Mouse (Mus musculus): ENCODE measurements around the gene Esr1. TPM values are rescaled to one million over a fixed set of nuclear protein-coding genes. Genes with fewer than 3 reads are reported as not detected.

The Esr1 gene
- polyA plus RNA-seq, 1 experiment = 1.5 TPM

- no peak for TF ChIP-seq POLR2A (IDR thresholded peaks at IDR 0.05; ENCODE audit: borderline replicate concordance, extremely low read depth, low read depth, low read length)
- TF ChIP-seq CTCF (IDR thresholded peaks at IDR 0.05; ENCODE audit: insufficient read depth, low read length) = no peak
- no peak for DNase-seq
- H3K4me3 ChIP-seq (replicated peaks; ENCODE audit: extremely low read depth, low read depth, low read length) = no peak overlapping the region
- no peaks in the 10 kb centered on the region for H3K4me1 ChIP-seq (ENCODE audit: control insufficient read depth, insufficient read depth, low read length)
Observed at GRCm38 (mm10) chr10:4841039-4841438, 229.6 kb downstream of the Esr1 start.

- no peak for DNase-seq
- no peak overlapping the region for H3K4me3 ChIP-seq (replicated peaks; ENCODE audit: extremely low read depth, low read depth, low read length)
- 82% methylated on average over 2 of the region's 2 CpGs for WGBS
- no peaks in the 10 kb centered on the region for H3K4me1 ChIP-seq (ENCODE audit: control insufficient read depth, insufficient read depth, low read length)
- TF ChIP-seq CTCF (IDR thresholded peaks at IDR 0.05; ENCODE audit: insufficient read depth, low read length) (no peak), POLR2A (IDR thresholded peaks at IDR 0.05; ENCODE audit: borderline replicate concordance, extremely low read depth, low read depth, low read length) (no peak)
Observed at GRCm38 (mm10) chr10:4847523-4847922, 236.1 kb downstream of the Esr1 start.

- 84% methylated on average over 3 of the region's 3 CpGs for WGBS
- Histone ChIP-seq H3K4me1 (ENCODE audit: control insufficient read depth, insufficient read depth, low read length) (no peaks in the 10 kb centered on the region), H3K4me3 (replicated peaks; ENCODE audit: extremely low read depth, low read depth, low read length) (no peak overlapping the region)
- DNase-seq = no peak
- TF ChIP-seq POLR2A (IDR thresholded peaks at IDR 0.05; ENCODE audit: borderline replicate concordance, extremely low read depth, low read depth, low read length) (no peak), CTCF (IDR thresholded peaks at IDR 0.05; ENCODE audit: insufficient read depth, low read length) (no peak)
Observed at GRCm38 (mm10) chr10:4849881-4850280, 238.5 kb downstream of the Esr1 start.

GRCm38 (mm10) chr10:4875076-4875737 lies 263.8 kb downstream of the Esr1 start:
- Histone ChIP-seq H3K4me3 (replicated peaks; ENCODE audit: extremely low read depth, low read depth, low read length) (no peak overlapping the region), H3K4me1 (ENCODE audit: control insufficient read depth, insufficient read depth, low read length) (no peaks in the 10 kb centered on the region)
- TF ChIP-seq CTCF (IDR thresholded peaks at IDR 0.05; ENCODE audit: insufficient read depth, low read length) (no peak), POLR2A (IDR thresholded peaks at IDR 0.05; ENCODE audit: borderline replicate concordance, extremely low read depth, low read depth, low read length) (no peak)
- DNase-seq = no peak
- 79% methylated on average over 8 of the region's 8 CpGs for WGBS

GRCm38 (mm10) chr10:4881391-4881790 lies 270.0 kb downstream of the Esr1 start:
- DNase-seq = no peak
- WGBS = 66% methylated on average over 1 of the region's 1 CpGs
- Histone ChIP-seq H3K4me3 (replicated peaks; ENCODE audit: extremely low read depth, low read depth, low read length) (no peak overlapping the region), H3K4me1 (ENCODE audit: control insufficient read depth, insufficient read depth, low read length) (no peaks in the 10 kb centered on the region)
- TF ChIP-seq CTCF (IDR thresholded peaks at IDR 0.05; ENCODE audit: insufficient read depth, low read length) (no peak), POLR2A (IDR thresholded peaks at IDR 0.05; ENCODE audit: borderline replicate concordance, extremely low read depth, low read depth, low read length) (no peak)

GRCm38 (mm10) chr10:4885506-4885905 lies 274.1 kb downstream of the Esr1 start:
- Histone ChIP-seq H3K4me3 (replicated peaks; ENCODE audit: extremely low read depth, low read depth, low read length) (no peak overlapping the region), H3K4me1 (ENCODE audit: control insufficient read depth, insufficient read depth, low read length) (no peaks in the 10 kb centered on the region)
- no peak for DNase-seq
- WGBS = 61% methylated on average over 3 of the region's 3 CpGs
- TF ChIP-seq POLR2A (IDR thresholded peaks at IDR 0.05; ENCODE audit: borderline replicate concordance, extremely low read depth, low read depth, low read length) = no peak
- TF ChIP-seq CTCF (IDR thresholded peaks at IDR 0.05; ENCODE audit: insufficient read depth, low read length) = no peak

- TF ChIP-seq CTCF (IDR thresholded peaks at IDR 0.05; ENCODE audit: insufficient read depth, low read length) = no peak
- TF ChIP-seq POLR2A (IDR thresholded peaks at IDR 0.05; ENCODE audit: borderline replicate concordance, extremely low read depth, low read depth, low read length) = no peak
- DNase-seq = no peak
Observed at GRCm38 (mm10) chr10:4885961-4886360, 274.6 kb downstream of the Esr1 start.

GRCm38 (mm10) chr10:4893475-4893874 lies 282.1 kb downstream of the Esr1 start:
- no peak for DNase-seq
- WGBS = 47% methylated on average over 1 of the region's 1 CpGs
- H3K4me3 ChIP-seq (replicated peaks; ENCODE audit: extremely low read depth, low read depth, low read length) = no peak overlapping the region
- TF ChIP-seq CTCF (IDR thresholded peaks at IDR 0.05; ENCODE audit: insufficient read depth, low read length) (no peak), POLR2A (IDR thresholded peaks at IDR 0.05; ENCODE audit: borderline replicate concordance, extremely low read depth, low read depth, low read length) (no peak)
- H3K4me1 ChIP-seq (ENCODE audit: control insufficient read depth, insufficient read depth, low read length) = no peaks in the 10 kb centered on the region

More at GRCm38 (mm10) chr10:4885961-4886360, 274.6 kb downstream of the Esr1 start:
- Histone ChIP-seq H3K4me1 (ENCODE audit: control insufficient read depth, insufficient read depth, low read length) (no peaks in the 10 kb centered on the region), H3K4me3 (replicated peaks; ENCODE audit: extremely low read depth, low read depth, low read length) (no peak overlapping the region)
- 74% methylated on average over 8 of the region's 8 CpGs for WGBS

- H3K4me1 ChIP-seq (ENCODE audit: control insufficient read depth, insufficient read depth, low read length) = no peaks in the 10 kb centered on the region
- WGBS = 79% methylated on average over 4 of the region's 4 CpGs
- no peak for DNase-seq
- no peak overlapping the region for H3K4me3 ChIP-seq (replicated peaks; ENCODE audit: extremely low read depth, low read depth, low read length)
- no peak for TF ChIP-seq POLR2A (IDR thresholded peaks at IDR 0.05; ENCODE audit: borderline replicate concordance, extremely low read depth, low read depth, low read length)
- no peak for TF ChIP-seq CTCF (IDR thresholded peaks at IDR 0.05; ENCODE audit: insufficient read depth, low read length)
Observed at GRCm38 (mm10) chr10:4897789-4898188, 286.4 kb downstream of the Esr1 start.

- Histone ChIP-seq H3K4me1 (ENCODE audit: control insufficient read depth, insufficient read depth, low read length) (no peaks in the 10 kb centered on the region), H3K4me3 (replicated peaks; ENCODE audit: extremely low read depth, low read depth, low read length) (no peak overlapping the region)
- no peak for TF ChIP-seq CTCF (IDR thresholded peaks at IDR 0.05; ENCODE audit: insufficient read depth, low read length)
- TF ChIP-seq POLR2A (IDR thresholded peaks at IDR 0.05; ENCODE audit: borderline replicate concordance, extremely low read depth, low read depth, low read length) = no peak
- 44% methylated on average over 7 of the region's 7 CpGs for WGBS
- DNase-seq = no peak
Observed at GRCm38 (mm10) chr10:4900324-4900723, 288.9 kb downstream of the Esr1 start.
